Comparison of ENCODE assay signal across 8 mouse cellular contexts in genomic region chr14:61172548-61173158, GRCm38 (mm10). TPM values are rescaled to one million over a fixed set of nuclear protein-coding genes. Genes with fewer than 3 reads are reported as not detected.
DNase-seq lines count a peak whose midpoint lies in the region; ATAC-seq and TF ChIP-seq lines count a peak whose summit lies in the region.

No protein-coding gene starts in this region.

- no peaks in the 10 kb centered on the region for H3K9me3 ChIP-seq in heart, embryonic 11.5 days (replicated peaks; ENCODE audit: control insufficient read depth, low read length)
- H3K9me3 ChIP-seq in kidney, embryonic 16.5 days (ENCODE audit: low read length) = no peaks in the 10 kb centered on the region
- H3K9me3 ChIP-seq in stomach, embryonic 14.5 days (ENCODE audit: control insufficient read depth, low read depth, low read length) = no peaks in the 10 kb centered on the region

- no peaks in the 10 kb centered on the region for H3K27me3 ChIP-seq in heart, embryonic 11.5 days (ENCODE audit: control insufficient read depth, insufficient read depth, low read length)
- H3K27me3 ChIP-seq in kidney, embryonic 16.5 days (ENCODE audit: insufficient read depth, low read length) = 0 out of 2 replicates have a peak, but pooled peaks cover 2% of the 10 kb centered on the region
- no peaks in the 10 kb centered on the region for H3K27me3 ChIP-seq in liver, adult 2 months (ENCODE audit: control insufficient read depth, insufficient read depth, low read length)
- H3K27me3 ChIP-seq in stomach, embryonic 14.5 days (ENCODE audit: control insufficient read depth, insufficient read depth, low read length) = no peaks in the 10 kb centered on the region

- peak; percentile 41; the same call in 1 of the 2 replicates for TF ChIP-seq POLR2A in liver, adult 2 months (IDR thresholded peaks at IDR 0.05; ENCODE audit: extremely low read depth, insufficient read depth, low read length)

- peak overlapping the region; percentile 68 for H3K4me3 ChIP-seq in heart, embryonic 11.5 days (ENCODE audit: low read depth, low read length)
- H3K4me3 ChIP-seq in kidney, embryonic 16.5 days (ENCODE audit: low read length) = peak overlapping the region; percentile 67
- H3K4me3 ChIP-seq in liver, adult 2 months (ENCODE audit: insufficient read depth, low read depth, low read length) = peak overlapping the region; percentile 80
- H3K4me3 ChIP-seq in stomach, embryonic 14.5 days (ENCODE audit: low read depth, low read length) = peak overlapping the region; percentile 57

- peak; percentile 95 for ATAC-seq in erythroblast, adult 5-6 weeks (replicated peaks; ENCODE audit: low FRiP score, poor library complexity, severe bottlenecking)
- peak; percentile 99 for ATAC-seq in heart, embryonic 11.5 days (replicated peaks; ENCODE audit: insufficient number of reproducible peaks, low FRiP score, low TSS enrichment)
- ATAC-seq in kidney, embryonic 16.5 days (ENCODE audit: low FRiP score, low TSS enrichment) = peak; percentile 99
- peak; percentile 99 for ATAC-seq in stomach, embryonic 14.5 days (ENCODE audit: insufficient number of reproducible peaks, insufficient read depth, low FRiP score, low read depth)

- peaks cover 6% of the 10 kb centered on the region; the same call in 1 of the 2 replicates for H3K4me1 ChIP-seq in heart, embryonic 11.5 days (ENCODE audit: control insufficient read depth, insufficient read depth, low read length)
- H3K4me1 ChIP-seq in kidney, embryonic 16.5 days (ENCODE audit: insufficient read depth, low read length) = no peaks in the 10 kb centered on the region
- no peaks in the 10 kb centered on the region for H3K4me1 ChIP-seq in liver, adult 2 months (ENCODE audit: control insufficient read depth, insufficient read depth, low read length)
- H3K4me1 ChIP-seq in stomach, embryonic 14.5 days (ENCODE audit: control insufficient read depth, insufficient read depth, low read length) = 0 out of 2 replicates have a peak, but pooled peaks cover 5% of the 10 kb centered on the region

- TF ChIP-seq CTCF in liver, adult 2 months (IDR thresholded peaks at IDR 0.05; ENCODE audit: low read depth, low read length) = no peak

- peak; percentile 100 for DNase-seq in B cell, adult 2 months
- DNase-seq in brain, adult 2 months (ENCODE audit: low read depth, low spot score) = peak; percentile 100
- peak; percentile 92 for DNase-seq in liver, adult 2 months (ENCODE audit: extremely low read depth, low read depth, low spot score)
- peak; percentile 100 for DNase-seq in naive thymus-derived CD4-positive, alpha-beta T cell, adult 2 months (ENCODE audit: low read depth)

- H3K36me3 ChIP-seq in heart, embryonic 11.5 days (ENCODE audit: control insufficient read depth, insufficient read depth, low read length) = no peaks in the 10 kb centered on the region
- no peaks in the 10 kb centered on the region for H3K36me3 ChIP-seq in kidney, embryonic 16.5 days (ENCODE audit: insufficient read depth, low read length)
- no peaks in the 10 kb centered on the region for H3K36me3 ChIP-seq in liver, adult 2 months (ENCODE audit: control insufficient read depth, insufficient read depth, low read length)
- no peaks in the 10 kb centered on the region for H3K36me3 ChIP-seq in stomach, embryonic 14.5 days (ENCODE audit: control insufficient read depth, insufficient read depth, low read length)

- peak overlapping the region; percentile 94 for H3K9ac ChIP-seq in heart, embryonic 11.5 days (ENCODE audit: low read depth, low read length)
- H3K9ac ChIP-seq in kidney, embryonic 16.5 days (replicated peaks; ENCODE audit: low read length) = peak overlapping the region; percentile 70
- peak overlapping the region; percentile 80 for H3K9ac ChIP-seq in liver, adult 2 months (ENCODE audit: low read depth, low read length)
- H3K9ac ChIP-seq in stomach, embryonic 14.5 days (replicated peaks; ENCODE audit: low read depth, low read length) = peak overlapping the region; percentile 45; the same call in 1 of the 2 replicates

- peak overlapping the region; percentile 95 for H3K27ac ChIP-seq in heart, embryonic 11.5 days (ENCODE audit: low read depth, low read length)
- peak overlapping the region; percentile 72 for H3K27ac ChIP-seq in kidney, embryonic 16.5 days (ENCODE audit: low read length)
- H3K27ac ChIP-seq in liver, adult 2 months (replicated peaks; ENCODE audit: insufficient read depth, low read depth, low read length) = no peak overlapping the region
- H3K27ac ChIP-seq in stomach, embryonic 14.5 days (ENCODE audit: low read length) = peak overlapping the region; percentile 44; the same call in 1 of the 2 replicates

- H3K79me2 ChIP-seq in liver, adult 2 months (ENCODE audit: control insufficient read depth, insufficient read depth, low read length) = no peaks in the 10 kb centered on the region

- WGBS in heart, embryonic 11.5 days (ENCODE audit: insufficient replicate concordance) = 0% methylated on average over 45 of the region's 52 CpGs
- WGBS in kidney, embryonic 16.5 days = under 1% methylated on average over 47 of the region's 52 CpGs
- under 1% methylated on average over 46 of the region's 52 CpGs for WGBS in liver, adult 2 months
- WGBS in stomach, embryonic 14.5 days = under 1% methylated on average over 52 of the region's 52 CpGs

- H3K4me2 ChIP-seq in heart, embryonic 11.5 days = peak overlapping the region; percentile 71
- peak overlapping the region; percentile 85 for H3K4me2 ChIP-seq in kidney, embryonic 16.5 days (replicated peaks; ENCODE audit: low read depth, low read length)
- peak overlapping the region; percentile 65 for H3K4me2 ChIP-seq in stomach, embryonic 14.5 days (replicated peaks; ENCODE audit: low read depth, low read length)

RNA-seq across cellular contexts. Expression of gene Sacs, which starts 34.4 kb away (rescaled TPM):
- total RNA-seq in erythroblast, adult 5-6 weeks (2015; ENCODE audit: low replicate concordance) = 4.4 and 5.4 TPM in 2 replicates
- 7.1 and 7.6 TPM in 2 replicates for total RNA-seq in erythroblast, adult 5-6 weeks (2017; ENCODE audit: low replicate concordance)
- polyA plus RNA-seq in heart, embryonic 11.5 days (2014; fragmentation: Nextera tagmentation; extraction: Ambion mirVana) = 4.2 and 5.0 TPM in 2 replicates
- 1.5 and 1.7 TPM in 2 replicates for polyA plus RNA-seq in kidney, embryonic 16.5 days (2015; fragmentation: Nextera tagmentation; extraction: Ambion mirVana)
- 1.8 and 2.1 TPM in 2 replicates for total RNA-seq in liver, adult 2 months (2014; rRNA removed)
- polyA plus RNA-seq in liver, adult 2 months (2012; rRNA removed) = 0.06 and 0.10 TPM in 2 replicates
- 4.9 and 5.5 TPM in 2 replicates for polyA plus RNA-seq in stomach, embryonic 14.5 days (2014; fragmentation: Nextera tagmentation; extraction: Ambion mirVana)
